Mouse (Mus musculus) thymus, postnatal 10 days (tissue): ENCODE results near the gene 2610028H24Rik.

Source experiments
- DNase-seq, 2 experiments: peaks; one replicate each; pipeline ENCODE4 v3.0.0; 2021; ENCODE audit warnings: low spot score in 2 of 2

The 2610028H24Rik gene

DNA sequence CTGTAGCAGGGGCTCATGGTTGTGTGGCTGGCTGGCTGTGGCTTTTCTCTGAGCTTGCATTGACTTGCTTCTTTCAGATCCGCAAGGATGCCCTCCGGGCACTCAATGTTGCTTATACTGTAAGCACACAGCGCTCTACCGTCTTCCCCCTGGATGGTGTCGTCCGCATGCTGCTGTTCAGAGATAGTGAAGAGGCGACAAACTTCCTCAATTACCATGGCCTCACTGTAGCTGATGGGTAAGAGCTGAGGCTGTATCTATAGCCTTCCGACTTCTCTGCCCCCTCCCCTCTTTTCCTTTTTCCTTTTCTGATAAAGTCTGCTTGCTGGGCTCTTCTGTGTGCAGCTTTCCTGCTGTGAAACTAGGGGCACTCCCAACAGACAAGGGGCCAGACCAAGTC lies 39.4 kb downstream of the 2610028H24Rik start:
- DNase-seq: no peak

DNA sequence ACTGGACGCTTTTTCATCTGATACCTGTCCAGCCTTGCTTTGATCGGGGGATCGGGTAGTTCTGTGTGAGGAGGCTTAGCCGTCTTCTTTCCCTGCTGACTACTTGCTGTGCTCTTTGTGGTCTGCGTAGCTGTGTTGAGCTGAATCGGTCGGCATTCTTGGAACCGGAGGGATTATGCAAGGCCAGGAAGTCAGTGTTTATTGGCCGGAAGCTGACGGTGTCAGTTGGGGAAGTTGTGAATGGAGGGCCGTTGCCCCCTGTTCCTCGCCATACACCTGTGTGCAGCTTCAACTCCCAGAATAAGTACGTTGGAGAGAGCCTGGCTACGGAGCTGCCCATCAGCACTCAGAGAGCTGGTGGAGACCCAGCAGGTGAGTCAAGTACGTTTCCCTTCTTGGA lies 40.3 kb downstream of the 2610028H24Rik start:
- no peak for DNase-seq

DNA sequence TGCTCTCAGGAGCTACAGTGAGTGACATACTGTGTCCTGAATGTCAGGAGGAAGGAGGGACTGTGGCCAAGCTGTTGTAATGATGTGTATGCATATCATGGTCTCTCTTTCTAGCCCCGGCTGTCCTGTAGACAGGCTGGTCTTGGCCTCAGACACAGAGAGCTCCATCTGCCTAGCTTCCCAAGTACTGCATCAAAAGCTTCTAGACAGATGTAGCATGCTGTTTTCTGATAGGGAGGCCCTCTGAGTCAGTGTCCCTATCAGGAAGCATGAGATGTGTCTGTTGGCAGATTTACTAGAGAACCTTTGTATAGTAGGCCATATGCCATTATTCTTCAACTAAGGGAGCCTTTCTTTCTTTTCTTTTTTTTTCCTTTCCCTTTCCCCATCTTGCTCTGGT lies 44.6 kb downstream of the 2610028H24Rik start:
- DNase-seq: no peak

DNA sequence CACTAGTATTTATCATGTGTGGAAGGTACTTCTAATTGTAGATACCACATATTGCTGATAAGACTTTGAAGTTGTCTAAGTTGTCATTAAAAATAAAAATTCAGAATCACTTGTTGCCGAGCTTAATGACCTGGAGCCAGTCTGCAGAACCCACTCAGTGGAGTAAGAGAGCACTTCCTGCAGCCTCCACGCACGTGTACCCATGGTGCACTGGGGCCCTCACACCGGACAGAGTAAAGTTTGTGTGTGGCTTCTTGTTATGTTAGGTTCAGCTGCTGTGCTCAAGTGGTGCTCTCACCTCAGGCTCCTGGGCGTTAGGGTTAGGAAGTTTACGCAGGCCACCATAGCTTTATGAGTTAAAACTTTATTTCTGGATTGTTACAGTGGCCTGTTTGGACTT lies 46.6 kb downstream of the 2610028H24Rik start:
- DNase-seq: no peak

DNA sequence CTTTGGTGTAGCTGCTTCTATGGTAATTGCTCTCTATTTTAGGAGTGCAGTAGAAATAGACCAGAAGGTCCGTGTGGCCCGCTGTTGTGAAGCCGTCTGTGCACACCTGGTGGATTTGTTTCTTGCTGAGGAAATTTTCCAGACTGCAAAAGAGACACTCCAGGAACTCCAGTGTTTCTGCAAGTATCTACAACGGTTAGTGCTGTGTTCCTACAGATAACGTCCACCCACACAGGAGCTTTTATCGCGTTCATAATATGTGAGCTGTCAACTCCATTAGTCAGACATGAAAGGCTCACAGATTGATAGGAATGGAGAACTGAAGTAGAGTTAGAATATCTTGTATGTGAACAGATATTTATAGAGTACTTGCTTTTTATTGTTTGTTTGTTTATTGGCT lies 47.5 kb downstream of the 2610028H24Rik start:
- no peak for DNase-seq

DNA sequence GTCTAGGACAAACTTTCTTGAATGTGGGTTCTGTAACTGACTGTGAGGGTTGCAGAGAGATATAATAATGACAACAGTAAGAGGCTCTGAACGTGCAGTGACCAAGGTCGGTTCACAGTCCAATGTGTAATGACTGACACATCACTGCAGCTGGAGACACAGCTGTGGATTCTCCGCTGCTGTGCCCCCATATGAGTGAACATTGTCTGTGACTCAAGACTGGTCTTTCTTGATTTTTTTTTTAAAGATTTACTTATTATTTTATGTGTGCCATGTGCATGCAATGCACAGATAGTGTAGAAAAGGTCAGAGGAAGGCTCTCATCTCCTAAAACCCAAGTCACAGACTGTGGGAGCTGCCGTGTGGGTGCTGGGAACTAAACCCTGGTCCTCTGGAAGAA lies 48.6 kb downstream of the 2610028H24Rik start:
- no peak for DNase-seq

DNA sequence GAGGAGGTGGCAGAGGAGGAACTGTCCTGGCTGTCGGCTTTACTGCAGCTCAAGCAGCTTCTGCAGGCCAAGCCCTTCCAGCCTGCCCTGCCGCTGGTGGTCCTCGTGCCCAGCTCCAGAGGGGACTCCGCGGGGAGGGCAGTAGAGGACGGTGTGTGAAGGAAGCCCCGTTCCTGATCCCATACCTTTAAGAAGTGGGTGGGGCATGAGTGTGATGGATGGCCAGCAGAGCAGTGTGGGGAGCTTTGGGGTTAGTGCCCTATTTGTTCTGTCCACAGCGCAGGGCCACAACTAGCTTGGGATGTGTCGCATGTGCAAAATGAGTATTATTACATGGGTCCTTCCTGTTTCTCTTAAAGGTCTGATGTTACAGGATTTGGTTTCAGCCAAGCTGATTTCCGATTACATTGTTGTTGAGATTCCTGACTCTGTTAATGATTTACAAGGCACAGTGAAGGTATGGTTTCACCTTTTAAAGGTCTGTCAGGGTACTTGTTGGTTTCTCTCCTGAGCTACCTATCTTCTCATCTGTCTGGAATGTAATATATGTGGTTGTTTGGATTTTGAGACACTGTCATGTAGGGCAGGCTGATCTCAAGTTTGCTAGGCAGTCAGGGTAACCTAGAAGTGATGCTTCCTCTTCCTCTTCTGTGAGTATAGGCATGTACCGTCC lies 55.5 kb downstream of the 2610028H24Rik start:
- DNase-seq: no peak

DNA sequence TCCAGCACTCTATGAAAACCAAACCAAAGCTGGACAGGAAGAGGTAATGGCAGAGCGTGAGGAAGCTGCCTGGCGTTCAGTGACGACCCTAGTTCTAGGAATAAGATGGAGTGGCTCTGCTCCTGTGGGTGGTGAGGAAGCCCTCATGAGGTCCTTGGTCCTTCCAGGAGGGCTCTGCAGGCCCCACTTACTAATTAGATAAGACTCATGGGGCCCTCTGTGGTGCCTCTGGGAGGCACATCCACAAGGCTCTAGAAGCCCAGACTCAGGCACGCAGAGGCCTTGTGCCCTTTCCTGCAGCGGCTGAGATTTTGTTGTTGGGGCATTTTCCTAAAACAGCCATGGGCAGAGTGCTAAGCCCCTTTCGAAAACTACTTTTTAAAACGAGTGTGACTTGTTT lies 57.0 kb downstream of the 2610028H24Rik start:
- DNase-seq: no peak
